Mouse (Mus musculus): ENCODE data around the gene Cep63. TPM values are rescaled to one million over a fixed set of nuclear protein-coding genes. Genes with fewer than 3 reads are reported as not detected.

The Cep63 gene
- 10 to 100 TPM; 39.6 to 41.1 TPM for total RNA-seq (2021)
- long read RNA-seq, experiment 1, full-length matches to known transcripts: 27 of 47 reads
- long read RNA-seq, experiment 1, partial matches to known transcripts: 1 of 47 reads
- long read RNA-seq, experiment 1, other reads (novel, unspliced or antisense): 19 of 47 reads
- long read RNA-seq, experiment 2, full-length matches to known transcripts: 6 of 14 reads
- long read RNA-seq, experiment 2, partial matches to known transcripts: 1 of 14 reads
- long read RNA-seq, experiment 2, other reads (novel, unspliced or antisense): 7 of 14 reads

DNA sequence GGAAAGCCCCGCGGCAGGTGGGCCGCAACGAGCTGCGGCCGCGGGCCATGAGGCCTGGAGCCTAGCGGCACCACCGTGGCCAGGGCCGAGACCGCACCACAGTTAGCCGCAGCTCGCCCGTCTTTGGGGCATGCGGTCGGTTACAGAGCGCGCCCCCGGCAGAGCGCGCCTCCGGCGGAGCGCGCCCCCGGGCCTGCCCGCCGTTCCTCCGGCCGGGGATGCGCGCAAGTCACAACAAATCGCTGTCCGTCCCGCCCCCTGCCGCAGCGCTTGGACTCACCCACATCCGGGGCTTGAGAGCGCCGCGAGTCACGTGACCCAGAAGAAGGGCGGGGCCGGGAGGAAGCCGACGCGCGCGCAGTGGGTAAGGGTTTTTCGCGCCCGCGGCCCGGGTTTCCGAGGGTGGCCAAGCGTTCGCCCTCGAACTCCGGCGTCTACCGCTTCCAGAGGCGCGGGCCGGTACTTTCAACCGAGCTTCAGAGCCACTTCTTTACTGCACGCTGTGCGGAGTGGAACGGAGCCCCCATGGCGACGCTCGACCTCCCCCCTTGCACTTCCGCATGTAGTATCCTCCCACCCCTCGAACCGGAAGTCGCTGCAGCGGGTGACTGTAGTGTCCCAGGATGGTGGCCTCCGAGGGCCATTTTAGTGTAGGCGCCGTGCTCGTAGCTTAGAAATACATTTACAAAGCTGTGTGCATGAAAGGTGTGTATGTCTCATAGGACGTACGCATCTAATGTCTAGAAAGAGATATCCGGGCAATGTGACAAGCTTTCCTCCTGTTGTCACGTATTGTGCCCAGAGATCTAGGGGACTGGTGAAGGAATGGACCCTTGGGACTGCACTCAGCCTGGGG, at the start of gene Cep63, which contains the start of gene Anapc13:
Gene Cep63, minus strand, starts transcription at position 552 of the 856 bp plus-strand sequence.
Gene Anapc13, plus strand, starts transcription at position 314 of the 856 bp plus-strand sequence.
- DNase-seq: peak; percentile 99

GRCm38 (mm10) chr9:102675922-102676321, 49.6 kb upstream of the Cep63 start:
- DNase-seq: no peak

- peak; percentile 60 to 64 for DNase-seq
Observed at GRCm38 (mm10) chr9:102673381-102673780, 47.0 kb upstream of the Cep63 start.

- no peak for DNase-seq
Observed at GRCm38 (mm10) chr9:102668906-102669305, 42.6 kb upstream of the Cep63 start.

DNA sequence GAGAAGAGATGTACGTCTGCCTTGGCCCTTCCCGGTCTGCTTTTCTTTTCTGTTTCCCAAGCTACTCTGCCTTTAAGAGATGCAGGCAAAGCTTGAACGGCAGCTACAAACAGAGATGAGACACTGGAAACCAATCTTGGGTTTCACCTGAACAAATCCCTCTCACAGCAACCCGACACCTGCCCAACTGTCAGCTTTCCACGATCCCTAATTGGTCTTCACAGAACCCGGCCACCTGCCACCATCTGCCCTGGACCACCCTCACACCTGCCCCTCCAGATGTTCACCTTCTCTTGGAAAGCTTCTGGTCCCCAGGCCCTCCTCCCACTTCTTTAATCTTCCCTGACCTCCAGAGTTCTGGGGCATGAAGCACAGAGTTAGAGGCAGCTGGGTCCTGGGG, 41.8 kb upstream of the Cep63 start:
- DNase-seq: no peak

DNA sequence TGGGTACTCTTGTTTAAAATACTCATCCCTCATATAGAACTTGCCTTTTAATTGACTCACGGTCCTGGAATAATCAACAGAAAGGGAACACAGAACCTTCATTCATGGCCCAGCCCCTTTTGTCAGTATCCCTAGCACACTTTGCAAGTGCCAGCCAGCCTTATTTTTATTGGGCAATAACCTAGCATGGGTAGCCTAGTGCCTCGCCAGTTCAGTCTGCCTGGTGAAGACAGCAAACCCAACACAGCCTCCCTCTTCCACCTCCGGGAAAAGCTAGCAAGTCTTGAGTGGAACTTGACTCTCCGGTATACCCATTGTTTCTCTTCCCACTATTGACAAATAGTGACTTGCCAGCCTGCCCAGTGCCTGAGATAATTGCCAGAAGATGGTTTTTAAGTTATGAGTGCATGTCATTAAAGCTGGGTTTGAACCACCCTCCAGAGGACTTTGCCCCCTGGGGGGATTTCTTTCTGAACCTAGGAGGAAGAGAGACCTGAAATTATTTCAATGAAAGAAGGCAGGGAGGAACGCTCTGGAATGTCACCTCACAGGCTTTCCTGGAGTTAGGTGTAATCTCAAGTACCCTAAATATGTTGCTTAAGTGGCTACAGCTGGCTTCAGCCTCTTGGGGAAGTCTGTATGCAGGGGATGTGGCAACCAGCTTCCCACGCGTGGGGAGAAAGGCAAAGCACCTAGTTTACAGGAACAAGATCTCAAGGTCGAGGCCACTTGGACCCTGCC, 30.2 kb upstream of the Cep63 start:
- DNase-seq: no peak

- no peak for DNase-seq
Observed at GRCm38 (mm10) chr9:102651199-102651720, 24.9 kb upstream of the Cep63 start.

GRCm38 (mm10) chr9:102650637-102651036, 24.3 kb upstream of the Cep63 start:
- DNase-seq: no peak

DNA sequence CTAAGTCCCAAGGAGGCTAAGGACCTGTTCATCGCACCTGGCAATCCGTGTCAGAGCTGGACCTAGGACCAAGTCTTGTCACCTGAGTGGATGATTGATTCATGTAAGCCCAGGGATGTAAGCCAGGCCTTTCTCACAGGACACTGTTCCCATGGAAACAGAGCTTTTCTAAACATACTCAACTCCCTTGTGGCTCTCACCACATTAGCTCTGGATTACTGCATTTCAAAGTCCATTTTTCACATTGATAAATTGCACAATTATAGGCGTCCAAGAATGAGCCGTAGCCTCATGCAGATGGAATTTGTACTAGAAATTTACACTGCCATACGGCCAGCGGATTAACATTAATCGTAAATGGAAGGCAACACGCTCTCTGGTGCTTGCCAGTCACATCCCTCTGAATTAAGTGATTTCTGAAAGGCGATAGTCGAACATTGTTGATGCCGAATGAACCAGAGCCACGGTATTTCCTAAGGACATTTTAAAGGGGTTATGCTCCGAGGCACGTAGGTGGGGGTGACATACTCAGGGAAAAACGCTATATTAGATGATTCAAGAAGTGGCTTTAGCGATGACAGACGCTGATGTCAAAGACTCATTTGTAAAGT, 23.7 kb upstream of the Cep63 start:
- DNase-seq: no peak

GRCm38 (mm10) chr9:102647010-102647409, 20.7 kb upstream of the Cep63 start:
- no peak for DNase-seq

GRCm38 (mm10) chr9:102645119-102645695, 18.9 kb upstream of the Cep63 start:
- DNase-seq: no peak

- peak; percentile 64 to 66 for DNase-seq
Observed at GRCm38 (mm10) chr9:102643486-102644101, 17.3 kb upstream of the Cep63 start.

DNA sequence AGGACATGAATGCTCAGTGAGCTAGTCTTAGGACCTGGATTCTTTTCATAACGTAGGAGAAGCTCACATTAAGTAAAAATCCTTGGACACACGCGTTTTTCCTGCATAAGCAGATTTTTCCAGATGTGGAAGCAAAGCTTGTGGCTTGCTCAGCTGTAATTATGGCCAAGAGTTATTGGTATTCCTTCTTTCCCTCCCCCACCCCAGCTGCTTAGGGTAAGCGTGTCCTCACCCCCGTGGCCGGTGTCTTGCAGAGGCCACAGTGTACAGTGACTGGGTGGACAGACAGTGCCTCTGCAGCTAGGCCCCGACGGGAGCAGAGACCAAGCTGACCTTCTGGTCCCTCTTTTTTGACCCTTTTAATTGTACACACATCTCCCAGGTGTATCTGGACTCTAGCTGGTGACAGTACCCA, 16.7 kb upstream of the Cep63 start:
- DNase-seq: no peak

DNA sequence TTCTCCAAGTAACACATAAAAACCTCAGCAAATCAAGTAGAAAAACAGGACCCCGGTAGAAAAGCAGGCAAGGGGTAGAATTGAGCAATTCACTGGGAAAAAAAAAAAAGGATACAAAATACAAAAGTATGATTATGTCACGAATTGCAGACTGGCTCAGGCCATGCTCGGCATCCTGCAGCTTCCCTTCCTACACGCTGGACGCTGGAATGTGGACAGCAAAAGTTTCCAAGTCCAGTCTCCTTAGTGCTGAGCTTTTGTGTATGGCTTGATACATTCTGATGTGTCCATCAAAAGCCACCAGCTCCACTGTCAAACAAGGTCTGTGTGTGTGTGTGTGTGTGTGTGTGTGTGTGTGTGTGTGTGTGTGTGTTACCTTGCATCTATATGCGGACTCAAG, 15.2 kb upstream of the Cep63 start:
- DNase-seq: no peak

DNA sequence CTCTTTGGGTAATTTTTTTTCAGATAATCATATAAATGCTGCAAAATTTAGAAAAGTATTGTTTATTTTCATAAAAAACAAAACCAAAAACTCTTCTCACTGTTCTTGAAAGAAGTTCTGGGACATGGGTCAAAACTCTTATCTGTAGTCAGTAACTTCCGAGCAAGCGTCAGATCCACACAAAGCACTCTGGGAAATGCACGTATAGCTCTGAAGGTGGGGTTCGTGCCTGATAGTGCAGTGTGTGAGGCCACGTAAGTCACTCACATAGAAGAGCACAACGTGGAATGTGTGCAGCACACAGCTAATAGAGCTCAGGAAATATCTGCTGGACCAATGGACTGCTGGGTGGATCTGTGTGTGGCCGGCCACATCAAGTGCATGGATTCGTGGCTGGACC, 13.2 kb upstream of the Cep63 start:
- no peak for DNase-seq

DNA sequence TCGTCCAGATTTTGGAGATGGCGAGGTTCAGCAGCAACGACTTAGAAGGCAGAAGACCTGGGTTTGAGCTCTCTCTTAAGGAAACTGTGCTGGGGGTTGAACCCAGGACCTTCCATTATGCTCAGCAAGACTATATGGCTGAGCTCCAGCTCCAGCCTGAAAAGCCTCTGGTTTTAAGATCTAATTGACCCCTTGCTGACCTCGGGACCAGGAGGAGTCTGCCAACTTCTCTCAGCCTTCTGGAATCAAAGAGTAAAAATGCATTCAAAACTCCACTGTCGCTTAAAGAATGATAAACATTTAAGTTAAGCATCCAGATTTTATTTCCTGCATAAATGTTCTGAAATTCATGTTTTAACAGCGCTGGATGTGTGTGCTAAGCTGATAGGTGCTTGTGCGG, 12.6 kb upstream of the Cep63 start:
- DNase-seq: no peak

DNA sequence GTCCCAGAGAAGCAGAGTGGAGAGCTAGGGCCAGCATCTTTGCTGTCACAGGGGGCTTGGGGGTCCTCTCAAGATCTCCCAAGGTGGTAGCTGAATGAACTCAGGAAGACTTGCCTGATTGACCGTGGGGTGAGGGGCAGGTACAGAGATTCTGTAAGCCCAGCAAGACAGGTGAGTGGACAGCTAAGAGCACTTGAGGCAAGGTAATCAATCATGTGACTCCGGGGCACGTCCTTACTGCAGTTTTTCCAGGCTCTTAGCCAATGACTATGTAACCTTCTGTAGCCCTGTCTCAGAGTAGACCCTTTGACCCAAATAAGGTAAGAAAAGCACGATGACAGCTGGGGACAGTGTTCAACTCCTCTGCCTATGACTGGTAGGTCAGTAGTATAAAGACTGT, 10.8 kb upstream of the Cep63 start:
- no peak for DNase-seq

GRCm38 (mm10) chr9:102636553-102636952, 10.2 kb upstream of the Cep63 start:
- peak; percentile 61 to 70 for DNase-seq

DNA sequence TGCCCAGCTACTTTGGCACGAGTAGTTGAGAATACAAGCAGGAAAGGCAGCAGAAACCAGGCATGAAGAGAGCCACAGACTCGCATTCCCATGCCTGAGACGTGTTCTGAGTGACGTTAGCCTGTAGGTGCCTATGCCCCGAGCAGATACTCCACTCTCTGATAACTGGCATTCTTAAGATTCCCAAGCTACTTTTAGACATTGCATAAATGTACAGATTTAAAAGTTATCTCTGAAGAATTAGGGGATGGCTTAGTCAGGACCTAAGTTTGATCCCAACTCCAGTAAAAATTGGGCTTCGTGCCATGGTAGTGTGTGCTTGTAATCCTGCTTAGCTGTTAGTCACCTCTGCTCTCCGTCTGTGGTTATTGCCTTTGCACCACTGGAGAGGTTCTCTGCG, 8.1 kb upstream of the Cep63 start:
- no peak for DNase-seq

- DNase-seq: peak; percentile 45 to 71
Observed at GRCm38 (mm10) chr9:102632923-102633537, 6.7 kb upstream of the Cep63 start.

DNA sequence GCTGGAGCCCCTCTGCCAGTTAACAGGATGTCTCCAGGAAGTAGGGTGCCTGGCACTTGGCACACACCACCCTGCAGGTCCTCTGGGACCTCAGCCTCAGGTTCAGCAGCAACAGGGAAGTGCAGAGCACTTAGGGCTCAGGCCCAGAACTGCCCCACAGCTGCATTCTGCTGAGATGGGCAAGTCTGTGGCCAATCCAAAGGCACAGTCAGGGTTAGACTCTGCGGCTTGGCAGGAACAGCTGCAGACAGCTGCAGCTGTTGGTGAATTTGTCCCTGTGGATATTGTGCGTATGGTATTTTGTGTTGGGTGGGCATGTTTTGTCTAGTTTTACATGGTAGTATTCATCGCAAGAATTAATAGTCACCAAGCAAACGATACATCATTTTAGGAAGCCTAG, 5.8 kb upstream of the Cep63 start:
- DNase-seq: no peak
